Mouse (Mus musculus): ENCODE results near the gene Ppat.

- TF ChIP-seq POLR2A (IDR thresholded peaks at IDR 0.05; ENCODE audit: borderline replicate concordance, insufficient read depth, low read length) (no peak), CTCF (IDR thresholded peaks at IDR 0.05; ENCODE audit: borderline replicate concordance, insufficient read depth, low read depth, low read length) (no peak)
These were observed 39.4 kb upstream of the Ppat start for GRCm38 (mm10) chr5:76990789-76991188.

Measured in cerebellum, adult 2 months (tissue).